Mouse (Mus musculus): ENCODE measurements around the gene Stxbp5l. TPM values are rescaled to one million over a fixed set of nuclear protein-coding genes. Genes with fewer than 3 reads are reported as not detected.

Stxbp5l gene
- 5.5 and 7.3 TPM in 2 replicates for polyA plus RNA-seq (2016; fragmentation: Nextera tagmentation; extraction: Ambion mirVana)

- peak within 1 kb of the TSS; percentile 78 for H3K9ac ChIP-seq
- H3K4me3 ChIP-seq = peak within 1 kb of the TSS; percentile 73
- H3K27me3 ChIP-seq = 0 out of 2 replicates have a peak, but pooled peaks cover 4% of the 10 kb centered on the region
- no peaks in the 10 kb centered on the region for H3K36me3 ChIP-seq
- peak within 1 kb of the TSS; percentile 96 for H3K4me2 ChIP-seq (replicated peaks)
- WGBS = under 1% methylated on average over 33 of the region's 33 CpGs
- ATAC-seq (ENCODE audit: low FRiP score) = peak; percentile 97
- H3K27ac ChIP-seq = peak within 1 kb of the TSS; percentile 66
- H3K4me1 ChIP-seq = no peaks in the 10 kb centered on the region
- no peaks in the 10 kb centered on the region for H3K9me3 ChIP-seq (replicated peaks)
These were observed at the start of gene Stxbp5l for GRCm38 (mm10) chr16:37384821-37385344. Gene Stxbp5l, minus strand, starts transcription at chr16:37384962.

- Histone ChIP-seq H3K36me3 (no peaks in the 10 kb centered on the region), H3K27ac (no peak overlapping the region), H3K4me2 (replicated peaks) (no peak overlapping the region), H3K27me3 (no peaks in the 10 kb centered on the region), H3K4me3 (no peak overlapping the region), H3K4me1 (no peaks in the 10 kb centered on the region), H3K9me3 (replicated peaks) (no peaks in the 10 kb centered on the region), H3K9ac (no peak overlapping the region)
- no peak for ATAC-seq (ENCODE audit: low FRiP score)
- WGBS = 71% methylated on average over 5 of the region's 5 CpGs
These were observed 48.8 kb upstream of the Stxbp5l start for GRCm38 (mm10) chr16:37433418-37434204.

DNA sequence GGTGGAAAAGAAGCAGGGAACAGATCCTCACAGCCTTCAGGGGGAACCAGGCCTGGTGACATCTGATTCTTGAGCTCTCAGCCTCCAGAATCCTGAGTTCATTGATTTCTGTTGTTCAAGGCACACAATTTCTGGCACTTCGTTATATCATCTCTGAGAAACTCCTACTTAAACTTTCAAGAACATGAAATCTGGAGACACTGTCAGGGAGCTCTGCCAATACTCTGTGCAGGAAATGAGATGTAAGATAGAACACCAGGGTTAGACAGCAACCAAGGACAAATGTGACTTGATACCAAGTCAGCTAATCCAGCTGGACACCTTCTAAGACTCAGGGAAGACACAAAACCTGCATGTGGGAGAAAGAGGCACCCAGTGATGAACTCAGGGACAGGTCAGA is 40.7 kb upstream of the Stxbp5l start:
- Histone ChIP-seq H3K4me2 (replicated peaks) (no peak overlapping the region), H3K27ac (no peak overlapping the region), H3K4me3 (no peak overlapping the region), H3K4me1 (no peaks in the 10 kb centered on the region), H3K9ac (no peak overlapping the region), H3K27me3 (no peaks in the 10 kb centered on the region), H3K9me3 (replicated peaks) (no peaks in the 10 kb centered on the region), H3K36me3 (no peaks in the 10 kb centered on the region)
- no peak for ATAC-seq (ENCODE audit: low FRiP score)
- 83% methylated on average over 1 of the region's 1 CpGs for WGBS

GRCm38 (mm10) chr16:37422874-37423273 is 38.1 kb upstream of the Stxbp5l start:
- Histone ChIP-seq H3K4me1 (no peaks in the 10 kb centered on the region), H3K4me2 (replicated peaks) (no peak overlapping the region), H3K4me3 (no peak overlapping the region), H3K27me3 (no peaks in the 10 kb centered on the region), H3K9ac (no peak overlapping the region), H3K27ac (no peak overlapping the region), H3K9me3 (replicated peaks) (no peaks in the 10 kb centered on the region), H3K36me3 (no peaks in the 10 kb centered on the region)
- WGBS = 74% methylated on average over 5 of the region's 5 CpGs
- no peak for ATAC-seq (ENCODE audit: low FRiP score)

DNA sequence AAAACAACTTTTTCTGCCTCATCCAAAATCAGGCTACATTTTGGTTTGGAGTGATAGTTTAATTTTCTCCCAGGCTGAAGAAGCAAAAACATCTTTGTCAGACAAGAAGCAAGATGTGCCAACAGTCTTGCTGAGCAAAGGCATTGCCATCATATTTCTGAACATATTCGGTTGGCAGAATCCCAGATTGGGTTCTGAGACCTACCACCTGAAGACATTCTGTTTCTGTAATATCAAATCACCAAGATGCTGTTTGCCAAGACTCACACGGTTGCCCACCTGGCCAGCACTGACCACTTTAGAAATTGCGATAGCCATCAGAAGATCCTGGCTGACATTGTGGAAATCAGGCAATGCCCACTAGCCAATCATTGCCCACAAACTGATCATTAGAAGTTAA is 37.1 kb upstream of the Stxbp5l start:
- ATAC-seq (ENCODE audit: low FRiP score) = no peak
- Histone ChIP-seq H3K27me3 (no peaks in the 10 kb centered on the region), H3K4me1 (no peaks in the 10 kb centered on the region), H3K4me2 (replicated peaks) (no peak overlapping the region), H3K27ac (no peak overlapping the region), H3K9ac (no peak overlapping the region), H3K36me3 (no peaks in the 10 kb centered on the region), H3K9me3 (replicated peaks) (no peaks in the 10 kb centered on the region), H3K4me3 (no peak overlapping the region)
- WGBS = 96% methylated on average over 3 of the region's 3 CpGs

DNA sequence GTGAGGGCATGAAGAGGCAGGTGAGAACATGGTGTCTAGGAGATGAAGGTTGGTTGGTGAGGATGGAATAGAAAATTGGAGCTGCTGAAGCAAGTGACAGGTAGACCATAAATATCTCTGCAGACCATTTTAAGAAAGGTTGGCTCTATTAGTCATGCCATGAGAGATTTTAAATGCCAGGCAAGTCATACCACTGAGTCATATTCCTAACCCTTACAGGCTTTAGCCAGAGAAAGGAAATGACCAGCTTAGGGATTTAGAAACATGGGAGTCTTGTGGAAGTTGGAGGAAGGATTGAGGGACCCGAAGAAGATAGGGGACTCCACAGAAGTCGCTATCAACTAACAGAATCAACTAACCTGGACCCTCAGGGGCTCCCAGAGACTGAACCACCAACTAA is 35.8 kb upstream of the Stxbp5l start:
- Histone ChIP-seq H3K9ac (no peak overlapping the region), H3K27me3 (no peaks in the 10 kb centered on the region), H3K4me2 (replicated peaks) (no peak overlapping the region), H3K9me3 (replicated peaks) (no peaks in the 10 kb centered on the region), H3K36me3 (no peaks in the 10 kb centered on the region), H3K27ac (no peak overlapping the region), H3K4me1 (no peaks in the 10 kb centered on the region), H3K4me3 (no peak overlapping the region)
- WGBS = 85% methylated on average over 2 of the region's 2 CpGs
- no peak for ATAC-seq (ENCODE audit: low FRiP score)

GRCm38 (mm10) chr16:37405536-37405935 is 20.8 kb upstream of the Stxbp5l start:
- Histone ChIP-seq H3K4me3 (no peak overlapping the region), H3K9me3 (replicated peaks) (no peaks in the 10 kb centered on the region), H3K27me3 (no peaks in the 10 kb centered on the region), H3K9ac (no peak overlapping the region), H3K36me3 (no peaks in the 10 kb centered on the region), H3K4me2 (replicated peaks) (no peak overlapping the region), H3K27ac (no peak overlapping the region), H3K4me1 (no peaks in the 10 kb centered on the region)
- ATAC-seq (ENCODE audit: low FRiP score) = no peak
- WGBS = 74% methylated on average over 4 of the region's 4 CpGs

DNA sequence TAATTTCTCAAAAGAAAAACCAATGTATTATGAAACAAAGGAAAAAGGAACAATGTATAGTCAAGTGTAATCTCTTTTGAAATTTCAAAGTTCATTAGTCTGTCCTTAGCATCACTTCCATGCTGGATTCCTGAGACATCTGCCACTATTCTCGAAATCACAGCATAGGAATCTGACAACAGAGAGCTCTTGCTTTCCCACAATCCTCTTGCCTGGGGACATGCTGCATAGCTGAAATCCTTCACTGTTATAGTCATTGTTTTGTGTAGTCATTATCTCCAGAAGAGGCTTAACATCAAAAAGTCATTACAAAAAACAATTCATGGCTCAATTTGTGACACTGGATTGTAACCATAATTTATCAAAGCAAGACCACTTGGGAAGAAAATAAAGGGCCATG is 20.2 kb upstream of the Stxbp5l start:
- H3K36me3 ChIP-seq = no peaks in the 10 kb centered on the region
- H3K4me1 ChIP-seq = no peaks in the 10 kb centered on the region
- WGBS = 45% methylated on average over 1 of the region's 1 CpGs
- H3K27me3 ChIP-seq = no peaks in the 10 kb centered on the region
- H3K27ac ChIP-seq = no peak overlapping the region
- no peak overlapping the region for H3K4me3 ChIP-seq
- no peak overlapping the region for H3K9ac ChIP-seq
- no peak overlapping the region for H3K4me2 ChIP-seq (replicated peaks)
- ATAC-seq (ENCODE audit: low FRiP score) = no peak
- no peaks in the 10 kb centered on the region for H3K9me3 ChIP-seq (replicated peaks)

GRCm38 (mm10) chr16:37389964-37390363 is 5.2 kb upstream of the Stxbp5l start:
- no peaks in the 10 kb centered on the region for H3K36me3 ChIP-seq
- no peak overlapping the region for H3K4me2 ChIP-seq (replicated peaks)
- no peaks in the 10 kb centered on the region for H3K27me3 ChIP-seq
- no peaks in the 10 kb centered on the region for H3K4me1 ChIP-seq
- H3K9me3 ChIP-seq (replicated peaks) = no peaks in the 10 kb centered on the region
- H3K9ac ChIP-seq = no peak overlapping the region
- no peak for ATAC-seq (ENCODE audit: low FRiP score)
- no peak overlapping the region for H3K4me3 ChIP-seq
- no peak overlapping the region for H3K27ac ChIP-seq

GRCm38 (mm10) chr16:37389201-37389905 is 4.6 kb upstream of the Stxbp5l start:
- Histone ChIP-seq H3K27ac (no peak overlapping the region), H3K4me2 (replicated peaks) (no peak overlapping the region), H3K36me3 (no peaks in the 10 kb centered on the region), H3K9me3 (replicated peaks) (no peaks in the 10 kb centered on the region), H3K9ac (no peak overlapping the region), H3K27me3 (no peaks in the 10 kb centered on the region), H3K4me1 (no peaks in the 10 kb centered on the region), H3K4me3 (no peak overlapping the region)
- no peak for ATAC-seq (ENCODE audit: low FRiP score)
- 76% methylated on average over 4 of the region's 4 CpGs for WGBS

GRCm38 (mm10) chr16:37384369-37384768 is 393 bp downstream of the Stxbp5l start:
- Histone ChIP-seq H3K4me2 (replicated peaks) (peak overlapping the region; percentile 96), H3K9ac (peak overlapping the region; percentile 78), H3K9me3 (replicated peaks) (no peaks in the 10 kb centered on the region), H3K27ac (peak overlapping the region; percentile 66), H3K27me3 (0 out of 2 replicates have a peak, but pooled peaks cover 4% of the 10 kb centered on the region), H3K4me1 (no peaks in the 10 kb centered on the region), H3K36me3 (no peaks in the 10 kb centered on the region), H3K4me3 (peak overlapping the region; percentile 73)
- WGBS = 0% methylated on average over 23 of the region's 30 CpGs
- peak; percentile 93 for ATAC-seq (ENCODE audit: low FRiP score)

DNA sequence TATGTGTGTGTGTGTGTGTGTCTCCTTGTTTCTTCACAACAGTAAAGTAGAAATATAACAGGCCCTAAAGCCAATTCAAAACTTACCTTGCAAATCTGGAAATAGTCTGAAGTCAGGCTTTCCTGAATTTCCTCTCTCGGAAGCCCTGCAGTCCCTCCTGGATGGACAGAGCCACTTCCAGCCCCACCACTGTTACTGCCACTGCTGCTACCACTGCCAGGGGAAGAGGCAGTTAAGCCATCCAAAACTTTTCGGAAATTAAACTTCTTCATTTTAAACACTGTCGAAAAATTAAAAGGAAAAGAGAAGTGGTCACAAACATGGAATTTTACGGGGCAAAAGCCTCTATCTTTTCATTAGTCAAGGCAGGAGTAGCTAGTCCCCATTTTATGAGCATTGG is 1.3 kb downstream of the Stxbp5l start:
- ATAC-seq (ENCODE audit: low FRiP score) = no peak
- Histone ChIP-seq H3K9me3 (replicated peaks) (no peaks in the 10 kb centered on the region), H3K27me3 (0 out of 2 replicates have a peak, but pooled peaks cover 4% of the 10 kb centered on the region), H3K36me3 (no peaks in the 10 kb centered on the region), H3K9ac (no peak overlapping the region), H3K4me3 (peak overlapping the region; percentile 73; the same call in 1 of the 2 replicates), H3K4me2 (replicated peaks) (peak overlapping the region; percentile 96), H3K27ac (no peak overlapping the region), H3K4me1 (no peaks in the 10 kb centered on the region)
- 43% methylated on average over 4 of the region's 4 CpGs for WGBS

Data from hindbrain, embryonic 12.5 days (tissue).